Mouse (Mus musculus): ENCODE measurements at regions not wholly inside any gene's neighbourhood (a gene's known extent, or its start where the extent isn't known, plus 50 kb on each side); places are given as distances from the start of the nearest gene placed in this dataset.

DNA sequence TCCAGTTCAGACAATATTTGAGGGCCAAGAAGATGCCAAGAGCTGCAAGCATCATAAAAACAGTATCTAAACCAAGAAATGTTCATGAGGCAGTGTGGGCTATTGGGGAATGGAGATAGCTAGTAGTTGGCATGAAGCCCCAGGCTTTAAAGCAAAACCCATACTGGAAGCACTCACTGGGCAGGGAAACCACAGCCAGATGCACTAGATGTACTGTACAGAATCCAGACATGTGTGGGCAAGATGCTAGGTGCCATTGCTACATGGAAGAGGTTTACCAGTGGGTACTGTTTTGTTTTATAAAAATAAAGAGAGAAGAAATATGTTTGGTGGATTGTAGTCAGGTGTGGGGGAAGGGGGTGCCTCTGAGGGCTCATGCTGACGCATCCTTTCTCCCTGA is 125.6 kb upstream of the Lrig3 start:
- H3K79me2 ChIP-seq (replicated peaks; ENCODE audit: control insufficient read depth, extremely low read depth, insufficient read depth, poor library complexity, severe bottlenecking): no peaks in the 10 kb centered on the region
- H3K4me2 ChIP-seq (ENCODE audit: insufficient read depth, low read depth, poor library complexity, severe bottlenecking): no peak overlapping the region
- in situ Hi-C loops (cut with MboI; ENCODE audit: low pct_ligation_motif_present, low pct_unique_long_range_greater_than_20kb, low sequenced_read_pairs): no loop called here
- no peaks in the 10 kb centered on the region for H3K36me3 ChIP-seq (replicated peaks in 1 of 2; ENCODE audit: control insufficient read depth in 1 of 2, insufficient read depth in 1 of 2, low read length in 1 of 2)
- no peak for DNase-seq (ENCODE audit: extremely low read depth)
- no peaks in the 10 kb centered on the region for H3K27me3 ChIP-seq (replicated peaks)
- no peak for TF ChIP-seq UBTF (IDR thresholded peaks at IDR 0.05; ENCODE audit: low read depth, low read length)
- TF ChIP-seq ETS1 (conservative IDR thresholded peaks at IDR 0.05; ENCODE audit: low read depth, low read length): no peak
- no peak for TF ChIP-seq SIN3A (IDR thresholded peaks at IDR 0.05; ENCODE audit: low read length)
- no peak for TF ChIP-seq MEF2A (IDR thresholded peaks at IDR 0.05; ENCODE audit: borderline replicate concordance, low read depth, low read length)
- TF ChIP-seq POLR2AphosphoS2 (IDR thresholded peaks at IDR 0.05; ENCODE audit: low read depth, low read length): no peak
- TF ChIP-seq ZNF384 (IDR thresholded peaks at IDR 0.05; ENCODE audit: low read depth, low read length): no peak
- no peak for TF ChIP-seq MAFK (IDR thresholded peaks at IDR 0.05; ENCODE audit: insufficient replicate concordance, low read length)
- TF ChIP-seq MXI1 (IDR thresholded peaks at IDR 0.05; ENCODE audit: low read depth, low read length): no peak
- no peak for TF ChIP-seq USF1 (IDR thresholded peaks at IDR 0.05; ENCODE audit: low read depth, low read length)
- TF ChIP-seq JUND (conservative IDR thresholded peaks at IDR 0.05; ENCODE audit: low read depth, low read length): no peak
- no peak for TF ChIP-seq RAD21 (IDR thresholded peaks at IDR 0.05; ENCODE audit: low read depth, low read length)
- TF ChIP-seq ELF1 (IDR thresholded peaks at IDR 0.05; ENCODE audit: low read depth, low read length): no peak
- TF ChIP-seq ZC3H11A (IDR thresholded peaks at IDR 0.05; ENCODE audit: low read depth, low read length): no peak
- TF ChIP-seq NELFE (IDR thresholded peaks at IDR 0.05; ENCODE audit: low read depth, low read length): no peak
- TF ChIP-seq JUN (IDR thresholded peaks at IDR 0.05; ENCODE audit: insufficient read depth, low read depth, low read length): no peak
- H3K9ac ChIP-seq (ENCODE audit: insufficient read depth, low read depth): no peak overlapping the region
- H3K9me3 ChIP-seq (replicated peaks; ENCODE audit: low read length): peaks cover 71% of the 10 kb centered on the region
- dilution Hi-C loops (cut with MboI; ENCODE audit: extremely low pct_ligation_motif_present, extremely low pct_unique_long_range_greater_than_20kb, low sequenced_read_pairs): no loop called here
- H3K4me1 ChIP-seq (ENCODE audit: control insufficient read depth in 1 of 2, insufficient read depth in 2 of 2): no peaks in the 10 kb centered on the region
- no peak overlapping the region for H3K27ac ChIP-seq (ENCODE audit: insufficient read depth, low read depth)
- no peak overlapping the region for H3K4me3 ChIP-seq (replicated peaks in 1 of 3; ENCODE audit: low read depth in 2 of 3, low read length in 2 of 3, poor library complexity in 1 of 3)

DNA sequence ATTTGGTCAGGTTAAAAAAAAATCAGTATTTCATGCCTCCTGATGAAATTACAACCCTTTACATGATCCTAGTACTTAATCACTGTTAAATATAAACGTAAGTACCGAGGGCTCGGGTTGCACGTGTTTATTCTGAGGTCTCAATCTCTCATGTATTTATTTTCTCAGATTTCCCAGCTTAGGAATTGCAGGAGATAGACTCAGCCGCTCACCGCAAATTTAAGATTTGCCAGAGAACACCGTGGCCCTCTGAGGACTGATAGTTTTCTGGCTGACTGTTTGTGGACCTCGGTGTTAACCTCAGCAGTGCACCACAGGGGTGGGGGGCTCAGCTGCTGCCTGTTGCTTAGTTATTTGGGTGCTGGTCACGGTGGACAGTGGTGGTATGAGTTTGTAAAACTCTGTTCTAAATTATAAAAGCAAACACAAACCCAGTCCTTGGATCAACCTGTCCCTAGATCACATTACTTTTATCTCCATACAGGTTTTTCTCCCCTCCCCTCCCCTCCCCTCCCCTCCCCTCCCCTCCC is 121.6 kb upstream of the Lrig3 start:
- H3K4me3 ChIP-seq (replicated peaks in 1 of 3; ENCODE audit: low read depth in 2 of 3, low read length in 2 of 3, poor library complexity in 1 of 3): no peak overlapping the region
- no peak overlapping the region for H3K27ac ChIP-seq (ENCODE audit: insufficient read depth, low read depth)
- no peak for DNase-seq (ENCODE audit: extremely low read depth)
- no peak for TF ChIP-seq SIN3A (IDR thresholded peaks at IDR 0.05; ENCODE audit: low read length)
- no peaks in the 10 kb centered on the region for H3K27me3 ChIP-seq (replicated peaks)
- no peaks in the 10 kb centered on the region for H3K36me3 ChIP-seq (replicated peaks in 1 of 2; ENCODE audit: control insufficient read depth in 1 of 2, insufficient read depth in 1 of 2, low read length in 1 of 2)
- H3K9ac ChIP-seq (ENCODE audit: insufficient read depth, low read depth): no peak overlapping the region
- H3K4me1 ChIP-seq (ENCODE audit: control insufficient read depth in 1 of 2, insufficient read depth in 2 of 2): no peaks in the 10 kb centered on the region
- no peak overlapping the region for H3K4me2 ChIP-seq (ENCODE audit: insufficient read depth, low read depth, poor library complexity, severe bottlenecking)
- H3K79me2 ChIP-seq (replicated peaks; ENCODE audit: control insufficient read depth, extremely low read depth, insufficient read depth, poor library complexity, severe bottlenecking): no peaks in the 10 kb centered on the region
- dilution Hi-C loops (cut with MboI; ENCODE audit: extremely low pct_ligation_motif_present, extremely low pct_unique_long_range_greater_than_20kb, low sequenced_read_pairs) (no loop called here), in situ Hi-C loops (cut with MboI; ENCODE audit: low pct_ligation_motif_present, low pct_unique_long_range_greater_than_20kb, low sequenced_read_pairs) (no loop called here)
- peaks cover 62% of the 10 kb centered on the region for H3K9me3 ChIP-seq (replicated peaks; ENCODE audit: low read length)

Data from CH12.LX (cell line).